Mouse (Mus musculus): ENCODE measurements around the gene Tmem51.

DNA sequence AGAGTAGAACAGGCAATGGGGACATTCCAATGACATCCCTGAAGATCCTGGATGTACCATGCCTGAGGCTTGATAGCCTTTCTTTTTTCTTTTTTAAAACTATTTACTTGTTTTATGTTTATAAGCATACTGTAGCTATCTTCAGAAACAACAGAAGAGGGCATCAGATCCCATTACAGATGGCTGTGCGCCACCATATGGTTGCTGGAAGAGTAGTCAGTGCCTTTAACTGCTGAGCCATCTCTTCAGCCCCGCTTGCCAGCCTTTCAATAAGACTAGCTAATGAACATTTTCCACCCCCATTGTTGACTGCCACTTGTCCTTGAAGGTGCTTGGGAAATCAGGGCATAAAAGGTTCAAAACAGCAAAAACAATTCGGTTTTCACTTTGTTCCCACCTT is 100.4 kb downstream of the Tmem51 start:
- TF ChIP-seq POLR2A (IDR thresholded peaks at IDR 0.05; ENCODE audit: borderline replicate concordance, low read depth, low read length) (no peak), CTCF (IDR thresholded peaks at IDR 0.05; ENCODE audit: low read depth, low read length) (no peak)

All from bone marrow macrophage, adult 2 months (primary cell).